Mouse (Mus musculus) spleen, postnatal 10 days (tissue): Measurements from ENCODE around the gene Mb.
"Not testable (repeated sequence)": the region's sequence is repeated elsewhere in the genome, so short reads cannot be mapped to it uniquely, and the experiment has no call there.

Experiments
- DNase-seq, 2 experiments: peaks; one replicate each; pipeline ENCODE4 v3.0.0; 2021 to 2022; ENCODE audit warnings: low spot score in 2 of 2

The Mb gene

GRCm38 (mm10) chr15:77065259-77065852, 14.9 kb upstream of the Mb start:
- no peak for DNase-seq

DNA sequence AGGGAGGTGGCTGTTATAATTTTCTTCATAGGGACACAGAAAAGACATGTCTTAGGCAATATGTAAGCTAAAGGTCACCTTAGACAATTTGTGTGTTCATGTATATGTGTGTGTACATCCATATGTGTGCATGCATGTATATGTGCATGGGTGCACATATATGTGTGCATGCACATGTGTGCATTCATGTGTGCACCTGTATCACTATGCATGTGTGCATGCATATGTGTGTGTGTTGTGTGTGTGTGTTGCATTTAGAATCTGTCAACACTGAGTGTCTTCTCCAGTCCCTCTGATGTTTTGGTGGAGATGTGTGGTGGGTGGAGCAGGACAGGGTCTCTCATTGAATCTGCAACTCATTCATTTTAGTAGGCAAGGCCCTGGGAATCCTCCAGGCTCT, 12.3 kb upstream of the Mb start:
- DNase-seq = no peak

DNA sequence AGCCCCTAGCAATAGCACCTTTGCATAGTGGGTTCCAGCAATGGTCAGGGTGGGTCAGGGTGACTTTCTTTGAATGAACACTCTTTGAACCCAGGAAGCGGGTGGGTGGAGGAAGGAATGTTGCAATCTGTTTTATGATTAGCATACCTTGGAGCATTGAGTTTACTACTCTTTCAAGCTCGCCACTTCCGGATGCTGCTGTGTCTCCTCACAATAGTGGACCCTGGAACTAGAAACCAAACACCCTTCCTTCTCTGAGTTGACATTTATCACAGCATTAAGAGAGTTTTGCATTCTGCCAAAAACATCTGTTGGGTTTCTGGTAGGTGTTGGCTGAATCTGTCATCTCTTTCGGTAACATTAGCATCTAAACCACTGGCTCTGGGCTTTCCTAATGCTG, 8.9 kb upstream of the Mb start:
- DNase-seq = not testable (repeated sequence)

DNA sequence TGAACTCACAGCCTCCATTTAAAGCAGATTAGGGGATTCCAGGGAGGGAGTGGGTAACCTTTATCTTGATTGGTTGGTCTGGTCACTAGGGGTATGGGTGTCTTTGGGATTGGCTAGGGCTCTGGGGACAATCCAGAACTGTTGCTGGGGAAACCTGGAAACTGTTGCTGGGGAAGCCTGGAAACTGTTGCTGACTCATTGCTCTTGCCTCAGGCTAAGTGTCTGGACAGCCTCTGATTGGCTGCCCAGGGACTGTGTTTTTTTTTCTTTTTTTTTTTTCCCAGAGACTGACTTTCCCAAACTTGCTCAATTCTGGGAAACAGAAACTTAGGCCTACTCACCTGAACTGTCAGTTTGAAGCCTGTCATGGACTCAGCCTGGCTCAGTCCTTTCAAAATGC, 8.1 kb upstream of the Mb start:
- DNase-seq = no peak

DNA sequence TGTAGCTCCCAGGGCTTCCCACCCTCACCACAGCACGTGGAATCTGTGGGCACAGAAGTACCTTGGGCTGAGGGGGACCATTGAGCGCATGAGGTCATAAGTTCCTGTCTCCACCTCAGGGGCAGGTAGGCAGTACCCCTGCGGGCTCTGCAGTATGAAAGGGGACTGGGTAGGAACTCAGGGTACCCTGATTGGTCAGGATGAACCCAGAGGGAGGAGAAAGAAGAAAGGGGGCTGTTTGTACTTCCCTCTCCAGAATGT, 6.3 kb upstream of the Mb start:
- DNase-seq = no peak

DNA sequence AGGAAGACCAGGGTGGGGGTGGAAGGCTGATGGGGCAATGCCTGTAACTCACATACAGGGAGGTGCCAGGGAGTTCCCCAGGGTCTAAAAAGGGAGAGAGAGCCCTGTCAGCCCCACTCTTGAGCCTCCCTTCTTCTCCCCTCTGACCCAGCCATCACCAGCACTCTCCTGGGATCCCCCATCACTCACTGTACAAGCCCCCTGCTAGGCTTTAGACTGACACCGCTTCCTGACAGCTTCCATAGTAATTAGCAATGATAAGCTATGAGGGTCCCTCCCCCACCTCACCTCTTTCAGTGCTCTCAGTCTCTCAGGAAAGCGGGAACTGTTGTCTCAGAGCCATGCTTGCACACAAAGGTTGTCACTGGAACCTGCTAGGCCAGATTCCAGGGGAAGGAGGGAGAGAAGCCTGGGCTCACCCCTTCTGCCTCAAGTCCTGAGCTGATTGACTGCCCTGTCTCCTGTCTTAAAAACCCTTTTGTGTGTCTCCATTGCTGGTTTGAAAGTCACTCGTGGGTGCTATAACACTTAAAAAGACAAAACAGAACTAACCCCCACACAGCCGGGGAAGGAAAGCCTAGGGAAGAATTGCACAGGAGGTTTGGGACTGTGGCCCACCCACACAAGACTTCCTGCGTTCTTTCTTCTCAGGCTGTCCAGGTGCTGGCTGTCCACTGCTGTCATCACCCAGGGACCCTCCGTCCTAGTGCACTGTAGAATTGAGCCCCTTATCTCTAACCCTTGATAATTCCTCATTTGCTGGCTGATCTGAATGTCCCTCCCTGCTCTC, 5.7 kb upstream of the Mb start:
- DNase-seq = no peak

DNA sequence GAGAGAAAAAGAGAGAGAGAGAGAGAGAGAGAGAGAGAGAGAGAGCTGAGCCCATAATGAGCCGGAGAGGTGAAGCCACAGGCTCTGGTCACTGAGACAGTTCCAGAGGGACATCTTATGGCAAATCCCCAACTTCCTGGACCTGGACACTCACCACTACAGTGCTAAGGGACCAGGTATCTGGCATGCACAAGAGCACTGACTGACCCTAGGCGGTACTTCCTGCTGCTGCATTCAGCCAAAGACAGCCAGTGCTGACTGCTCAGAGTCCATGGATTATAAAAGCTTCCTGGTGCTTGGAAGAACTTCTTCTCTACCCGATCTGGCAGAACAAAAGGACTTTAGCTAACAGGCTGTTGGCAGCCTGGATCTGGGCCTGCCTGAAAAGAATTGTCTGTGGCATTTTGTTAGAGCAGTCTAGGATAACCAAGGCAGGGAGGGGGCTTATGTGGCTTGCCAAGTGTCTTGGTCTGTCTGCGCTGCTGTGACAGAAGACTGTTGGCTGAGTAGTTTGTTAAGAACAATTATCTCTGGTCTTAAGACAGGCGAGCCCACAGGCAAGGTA, 4.2 kb upstream of the Mb start:
- DNase-seq = no peak

DNA sequence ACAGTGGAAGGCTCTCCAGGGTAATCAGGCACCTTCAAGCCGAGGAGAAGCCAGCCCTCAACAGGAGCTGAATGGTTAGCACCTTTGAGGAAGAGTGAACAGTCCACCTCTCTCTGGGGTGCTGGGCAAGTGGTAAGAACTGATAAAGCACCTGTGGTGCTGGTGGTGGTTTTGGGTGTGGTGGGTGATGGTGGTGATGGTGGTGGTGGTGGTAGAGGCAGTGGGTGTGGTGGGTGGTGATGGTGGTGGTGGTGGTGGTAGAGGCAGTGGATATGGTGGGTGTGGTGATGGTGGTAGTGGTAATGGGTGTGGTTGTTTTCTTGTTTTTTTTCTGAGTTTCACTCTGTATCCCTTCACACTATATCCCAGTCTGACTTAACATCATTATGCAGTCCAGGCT, 2.6 kb upstream of the Mb start:
- DNase-seq = no peak

DNA sequence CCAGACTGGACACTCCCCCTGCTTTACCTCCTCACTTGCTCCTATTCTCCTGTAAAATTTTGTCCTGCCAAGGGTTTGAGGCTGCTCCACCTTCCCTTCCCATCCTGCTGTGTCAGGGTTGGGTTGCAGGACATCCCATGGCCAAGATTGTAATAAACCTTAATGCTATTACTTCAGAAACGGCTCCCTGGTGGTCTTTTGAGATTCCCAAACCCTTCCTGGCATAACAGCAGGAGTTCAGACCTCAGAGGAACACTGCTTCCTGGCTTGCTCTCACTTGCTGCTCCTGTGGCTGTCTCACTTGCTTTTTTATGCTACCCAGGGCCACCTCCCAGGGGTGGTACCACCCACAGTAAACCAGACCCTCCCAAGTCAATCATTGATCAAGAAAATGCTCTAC, 1.7 kb upstream of the Mb start:
- DNase-seq = no peak

GRCm38 (mm10) chr15:77045609-77046008, 4.9 kb downstream of the Mb start:
- no peak for DNase-seq

- no peak for DNase-seq
Observed at GRCm38 (mm10) chr15:77044597-77045320, 5.7 kb downstream of the Mb start, which contains the start of gene Apol6. Apol6 (plus strand) TSS chr15:77044729.

- no peak for DNase-seq
Observed at GRCm38 (mm10) chr15:77040784-77041183, 9.7 kb downstream of the Mb start.

DNA sequence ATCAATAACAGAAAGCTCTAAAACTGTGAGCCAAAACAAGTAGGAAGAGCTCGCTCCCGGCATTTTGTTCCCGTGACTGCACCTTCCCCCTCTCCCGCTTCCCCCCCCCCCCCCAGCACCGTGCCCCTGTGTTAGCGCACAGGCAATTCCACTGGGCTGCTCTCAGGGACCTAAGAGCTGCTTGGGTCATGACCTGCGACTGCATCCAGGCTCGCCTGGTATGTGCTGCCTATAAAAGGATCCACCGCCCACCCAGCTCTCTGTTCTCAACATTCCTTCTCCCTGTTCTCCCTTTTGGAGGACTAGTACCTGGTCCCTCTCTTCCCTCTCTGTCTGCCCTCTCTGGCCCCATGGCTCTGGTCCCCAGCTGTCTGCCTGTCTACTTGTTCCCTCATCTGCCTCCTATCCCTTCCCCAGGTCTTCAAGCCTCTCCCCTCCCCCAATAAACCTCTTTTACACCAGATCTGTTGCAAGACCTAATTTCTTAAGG, 11.2 kb downstream of the Mb start:
- DNase-seq = no peak

- no peak for DNase-seq
Observed at GRCm38 (mm10) chr15:77037278-77038161, 12.9 kb downstream of the Mb start.

DNA sequence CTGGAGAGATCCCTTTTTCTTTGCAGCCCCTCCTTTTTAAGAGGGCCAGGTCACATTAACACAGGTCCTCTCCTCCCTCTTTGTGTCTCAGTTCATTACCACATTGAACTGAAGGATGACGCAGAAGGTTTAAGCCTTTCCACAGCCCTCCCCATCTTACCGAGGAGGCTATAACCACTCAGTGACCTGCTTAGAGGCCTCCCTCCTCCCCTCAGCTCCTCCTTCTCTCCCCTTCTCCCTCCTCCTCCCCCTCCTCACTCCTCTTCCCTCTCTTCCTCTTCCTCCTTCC, 13.5 kb downstream of the Mb start:
- no peak for DNase-seq

DNA sequence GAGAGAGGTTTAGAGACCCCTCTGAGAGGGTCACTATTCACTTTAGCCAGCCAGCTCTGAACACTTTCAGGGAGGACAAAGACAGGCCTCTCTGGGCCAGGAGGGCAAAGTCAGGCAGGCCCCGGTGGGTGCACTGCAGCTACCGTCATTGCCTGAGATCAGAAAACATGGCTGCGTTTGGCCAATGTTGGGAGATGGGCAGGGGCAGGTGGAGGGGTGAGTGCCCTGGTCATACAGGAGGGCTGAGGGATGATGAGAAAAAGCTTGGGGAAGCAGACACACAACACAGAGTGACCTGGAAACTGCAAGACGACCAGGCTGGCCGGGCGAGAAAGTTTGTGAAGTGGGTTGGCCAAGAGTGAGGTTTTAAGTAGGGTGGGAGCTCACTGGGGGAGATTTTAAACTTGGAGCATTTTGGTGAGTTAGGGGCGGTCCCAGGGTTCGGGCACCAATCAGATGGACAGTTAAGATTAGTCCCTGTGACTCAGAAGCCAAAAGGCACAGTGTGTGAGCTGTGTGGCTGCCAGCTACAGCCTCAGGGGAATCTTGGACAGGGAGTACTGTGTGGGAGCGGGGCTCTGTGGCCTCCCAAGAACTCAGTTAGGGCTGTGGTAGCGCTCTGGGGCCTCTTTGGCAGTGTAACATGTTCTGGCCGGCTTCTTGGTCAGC, 14.0 kb downstream of the Mb start:
- DNase-seq = no peak

GRCm38 (mm10) chr15:77035643-77036042, 14.8 kb downstream of the Mb start:
- no peak for DNase-seq

DNA sequence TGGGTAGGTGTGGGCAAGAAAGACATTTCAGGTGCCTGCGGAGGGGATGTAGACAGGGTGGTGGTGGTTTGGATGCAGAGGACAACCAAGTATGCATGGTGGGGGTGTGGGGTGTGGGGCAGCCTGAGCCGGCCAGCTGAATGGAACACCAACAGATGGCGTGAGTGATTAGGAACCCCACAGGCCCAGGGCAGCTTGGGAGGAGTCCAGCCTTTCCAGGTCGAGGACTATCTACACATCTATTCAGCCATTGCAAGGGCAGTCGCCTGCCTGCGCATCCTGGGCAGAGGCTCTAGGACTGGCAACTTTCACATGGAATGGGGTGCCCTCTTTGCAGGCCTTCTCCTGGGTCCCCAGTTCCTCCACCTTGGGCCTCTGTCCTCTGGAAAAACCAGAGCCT, 15.9 kb downstream of the Mb start:
- no peak for DNase-seq

GRCm38 (mm10) chr15:77031271-77031670, 19.2 kb downstream of the Mb start:
- no peak for DNase-seq

DNA sequence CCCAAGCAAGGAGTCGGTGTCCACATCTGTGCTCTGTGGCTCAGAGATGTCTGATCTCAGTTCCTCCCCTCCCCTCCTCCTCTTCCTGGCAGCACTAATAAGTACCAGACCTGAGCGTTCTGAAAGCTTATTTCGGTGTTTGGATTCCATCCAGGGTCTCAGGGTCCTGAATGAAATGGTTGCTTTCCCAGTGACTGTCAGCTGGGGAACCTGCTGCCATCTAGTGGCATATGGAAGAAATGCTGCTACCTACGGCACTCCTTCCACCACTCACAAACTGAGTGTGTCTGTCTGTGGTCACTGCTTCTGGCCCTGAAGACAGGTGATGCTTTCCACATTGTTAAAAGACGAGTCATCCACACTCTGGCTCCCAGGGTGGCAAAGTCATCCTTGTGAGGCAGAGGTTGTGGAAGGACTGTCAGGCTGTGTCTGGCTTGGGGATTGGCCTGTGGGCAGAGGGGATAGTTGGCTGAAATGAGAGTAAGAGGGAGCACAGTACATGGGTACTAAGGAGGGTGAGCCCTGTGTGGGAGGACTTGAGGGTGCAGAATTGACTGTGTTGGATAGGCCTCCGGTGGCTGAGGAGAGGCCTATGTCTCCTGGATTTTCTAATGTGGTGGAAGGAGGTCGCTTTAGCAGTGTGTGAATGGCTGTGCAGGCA, 21.0 kb downstream of the Mb start:
- peak in 1 of 2 experiments; percentile 37 for DNase-seq

- no peak for DNase-seq
Observed at GRCm38 (mm10) chr15:77027675-77028074, 22.8 kb downstream of the Mb start.
